Mouse (Mus musculus) liver, embryonic 11.5 days (tissue): Measurements from ENCODE around the gene Gxylt2. TPM values are rescaled to one million over a fixed set of nuclear protein-coding genes. Genes with fewer than 3 reads are reported as not detected.

Experiments used
- ATAC-seq: fragments of 200-750 bp; cut with Nextera tagmentation; replicated peaks from 2 replicates; pipeline ENCODE4 v1.8.0; 2017; ENCODE audit warnings: moderate number of reproducible peaks, mild to moderate bottlenecking, moderate TSS enrichment, moderate library complexity; ENCODE audit not compliant: low FRiP score
- DNase-seq: peaks from one replicate; pipeline ENCODE4 v3.0.0-alpha.2; 2017; ENCODE audit warnings: low spot score
- H3K27ac ChIP-seq: fragments of 300-500 bp; sonication (generic); 2 replicates; pipeline ENCODE4 v1.5.1; 2014; ENCODE audit warnings: mild to moderate bottlenecking, low read depth, low read length, control low read depth
- H3K27me3 ChIP-seq: fragments of 300-500 bp; sonication (generic); replicated peaks from 2 replicates; pipeline ENCODE4 v1.6.1; 2014; ENCODE audit warnings: low read length, mixed read lengths; ENCODE audit not compliant: control insufficient read depth, insufficient read depth
- H3K36me3 ChIP-seq: fragments of 300-500 bp; sonication (generic); 2 replicates; pipeline ENCODE4 v1.6.1; 2014; ENCODE audit warnings: mild to moderate bottlenecking, low read length, moderate library complexity, mixed read lengths; ENCODE audit not compliant: control insufficient read depth, insufficient read depth
- H3K4me1 ChIP-seq: fragments of 300-500 bp; sonication (generic); replicated peaks from 2 replicates; pipeline ENCODE4 v1.6.1; 2014; ENCODE audit warnings: low read length, mixed read lengths; ENCODE audit not compliant: control insufficient read depth, insufficient read depth
- H3K4me2 ChIP-seq: fragments of 300-500 bp; sonication (generic); 2 replicates; pipeline ENCODE4 v1.6.1; 2014; ENCODE audit warnings: mild to moderate bottlenecking, control low read depth, moderate library complexity
- H3K4me3 ChIP-seq: fragments of 300-500 bp; sonication (generic); 2 replicates; pipeline ENCODE4 v1.5.1; 2014; ENCODE audit warnings: low read depth, low read length, control low read depth
- H3K9ac ChIP-seq: fragments of 300-500 bp; sonication (generic); 2 replicates; pipeline ENCODE4 v1.6.1; 2014; ENCODE audit warnings: low read depth, low read length, control low read depth
- H3K9me3 ChIP-seq: fragments of 300-500 bp; sonication (generic); 2 replicates; pipeline ENCODE4 v1.6.1; 2016; ENCODE audit warnings: low read length, inconsistent platforms, mixed read lengths; ENCODE audit not compliant: control insufficient read depth
- WGBS: fragments of 180-500 bp; shearing (Covaris S2); extraction: QIAGEN DNeasy Blood & Tissue Kit; methylation state at CpG from one replicate; pipeline ENCODE4 v1.1.7; 2014; 5-methylcytosine and 5-hydroxymethylcytosine counted together
- polyA plus RNA-seq: library from polyadenylated mRNA; unstranded; fragments of >200 nt; fragmentation: Nextera tagmentation; extraction: Ambion mirVana; gene quantifications from 2 replicates; pipeline ENCODE4 v1.2.1, GENCODE M21; 2014

Gene Gxylt2
- polyA plus RNA-seq, 1 experiment from 2014 or later = 0.96 TPM

DNA sequence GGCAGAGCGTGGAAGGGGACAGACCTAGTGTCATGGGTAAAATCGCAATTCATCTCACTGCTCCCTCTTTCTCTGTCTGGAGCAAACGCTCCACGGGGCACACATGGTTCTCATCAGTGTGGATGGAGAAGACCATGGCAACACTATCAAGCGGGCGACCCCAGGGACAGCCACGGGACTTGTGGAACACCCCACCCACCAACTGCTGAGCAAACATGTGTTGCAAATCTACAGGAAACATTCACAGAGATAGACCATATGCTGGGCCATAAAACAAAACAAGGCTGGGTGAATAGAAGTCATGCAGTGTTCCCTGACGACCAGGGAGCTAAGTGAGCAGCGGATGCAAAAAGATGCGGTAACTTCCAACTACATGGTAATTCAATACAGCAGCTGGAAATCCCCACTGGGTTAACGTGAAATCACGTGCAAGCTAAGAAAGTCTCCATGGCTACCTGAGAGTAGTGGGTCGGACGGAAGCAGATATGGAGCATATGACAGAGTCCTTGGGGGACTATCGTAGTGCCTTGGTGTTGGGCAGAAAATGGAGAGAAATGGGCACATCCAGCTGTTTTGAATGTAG is 71.5 kb downstream of the Gxylt2 start:
- H3K9ac ChIP-seq = no peak overlapping the region
- no peaks in the 10 kb centered on the region for H3K4me1 ChIP-seq
- no peaks in the 10 kb centered on the region for H3K36me3 ChIP-seq
- no peak overlapping the region for H3K4me2 ChIP-seq
- H3K9me3 ChIP-seq = no peaks in the 10 kb centered on the region
- H3K4me3 ChIP-seq = no peak overlapping the region
- 76% methylated on average over 15 of the region's 15 CpGs for WGBS
- H3K27ac ChIP-seq = no peak overlapping the region
- DNase-seq = no peak
- ATAC-seq = no peak
- no peaks in the 10 kb centered on the region for H3K27me3 ChIP-seq

DNA sequence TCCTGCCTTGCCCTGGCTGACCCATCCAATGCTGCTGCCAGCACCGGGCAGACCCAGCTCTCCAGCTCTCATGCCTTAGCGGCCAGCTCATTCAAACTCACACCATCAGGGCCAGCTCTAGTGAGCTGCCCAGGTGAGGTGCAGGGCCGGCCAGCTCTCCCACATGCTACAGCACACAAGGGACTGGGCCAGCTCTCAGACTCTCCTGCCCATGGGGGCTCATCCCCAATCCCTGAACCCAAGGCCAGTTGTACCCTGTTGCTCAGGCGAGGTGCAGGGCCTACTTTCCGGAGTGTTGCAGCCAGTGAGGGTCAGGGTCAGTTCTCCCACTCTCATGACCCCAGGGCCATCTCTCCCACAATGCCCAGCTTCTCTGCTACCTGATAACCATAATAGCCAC is 74.1 kb downstream of the Gxylt2 start:
- no peaks in the 10 kb centered on the region for H3K9me3 ChIP-seq
- H3K36me3 ChIP-seq = no peaks in the 10 kb centered on the region
- H3K27ac ChIP-seq = no peak overlapping the region
- H3K4me3 ChIP-seq = no peak overlapping the region
- no peaks in the 10 kb centered on the region for H3K4me1 ChIP-seq
- H3K9ac ChIP-seq = no peak overlapping the region
- WGBS = 77% methylated on average over 5 of the region's 5 CpGs
- DNase-seq = no peak
- no peaks in the 10 kb centered on the region for H3K27me3 ChIP-seq
- H3K4me2 ChIP-seq = no peak overlapping the region
- no peak for ATAC-seq

GRCm38 (mm10) chr6:100780421-100780820 is 75.9 kb downstream of the Gxylt2 start:
- H3K9me3 ChIP-seq = no peaks in the 10 kb centered on the region
- DNase-seq (no peak), ATAC-seq (no peak)
- 43% methylated on average over 4 of the region's 4 CpGs for WGBS
- no peaks in the 10 kb centered on the region for H3K27me3 ChIP-seq
- no peaks in the 10 kb centered on the region for H3K4me1 ChIP-seq
- no peak overlapping the region for H3K27ac ChIP-seq
- H3K36me3 ChIP-seq = no peaks in the 10 kb centered on the region
- no peak overlapping the region for H3K4me3 ChIP-seq
- no peak overlapping the region for H3K4me2 ChIP-seq
- no peak overlapping the region for H3K9ac ChIP-seq

- 85% methylated on average over 6 of the region's 6 CpGs for WGBS
- no peak overlapping the region for H3K4me3 ChIP-seq
- no peak overlapping the region for H3K4me2 ChIP-seq
- no peaks in the 10 kb centered on the region for H3K27me3 ChIP-seq
- no peaks in the 10 kb centered on the region for H3K36me3 ChIP-seq
- H3K4me1 ChIP-seq = no peaks in the 10 kb centered on the region
- ATAC-seq (no peak), DNase-seq (no peak)
- no peak overlapping the region for H3K27ac ChIP-seq
- H3K9ac ChIP-seq = no peak overlapping the region
- no peaks in the 10 kb centered on the region for H3K9me3 ChIP-seq
These were observed 77.1 kb downstream of the Gxylt2 start for GRCm38 (mm10) chr6:100781644-100782043.

GRCm38 (mm10) chr6:100787726-100788125 is 83.2 kb downstream of the Gxylt2 start:
- H3K4me2 ChIP-seq = no peak overlapping the region
- no peak overlapping the region for H3K27ac ChIP-seq
- H3K9me3 ChIP-seq = no peaks in the 10 kb centered on the region
- ATAC-seq (no peak), DNase-seq (no peak)
- no peaks in the 10 kb centered on the region for H3K27me3 ChIP-seq
- 72% methylated on average over 1 of the region's 1 CpGs for WGBS
- no peak overlapping the region for H3K9ac ChIP-seq
- no peaks in the 10 kb centered on the region for H3K4me1 ChIP-seq
- no peak overlapping the region for H3K4me3 ChIP-seq
- H3K36me3 ChIP-seq = no peaks in the 10 kb centered on the region

- H3K9ac ChIP-seq = no peak overlapping the region
- WGBS = 100% methylated on average over 1 of the region's 1 CpGs
- ATAC-seq (no peak), DNase-seq (no peak)
- H3K4me2 ChIP-seq = no peak overlapping the region
- no peak overlapping the region for H3K27ac ChIP-seq
- H3K4me1 ChIP-seq = no peaks in the 10 kb centered on the region
- H3K27me3 ChIP-seq = no peaks in the 10 kb centered on the region
- no peaks in the 10 kb centered on the region for H3K36me3 ChIP-seq
- no peaks in the 10 kb centered on the region for H3K9me3 ChIP-seq
- H3K4me3 ChIP-seq = no peak overlapping the region
These were observed 84.6 kb downstream of the Gxylt2 start for GRCm38 (mm10) chr6:100789161-100789560.

- no peaks in the 10 kb centered on the region for H3K4me1 ChIP-seq
- H3K4me3 ChIP-seq = no peak overlapping the region
- no peaks in the 10 kb centered on the region for H3K9me3 ChIP-seq
- H3K36me3 ChIP-seq = no peaks in the 10 kb centered on the region
- no peak for DNase-seq
- H3K27ac ChIP-seq = no peak overlapping the region
- 67% methylated on average over 3 of the region's 3 CpGs for WGBS
- H3K27me3 ChIP-seq = no peaks in the 10 kb centered on the region
- no peak for ATAC-seq
- H3K4me2 ChIP-seq = no peak overlapping the region
- no peak overlapping the region for H3K9ac ChIP-seq
These were observed 87.6 kb downstream of the Gxylt2 start for GRCm38 (mm10) chr6:100792055-100792659.

DNA sequence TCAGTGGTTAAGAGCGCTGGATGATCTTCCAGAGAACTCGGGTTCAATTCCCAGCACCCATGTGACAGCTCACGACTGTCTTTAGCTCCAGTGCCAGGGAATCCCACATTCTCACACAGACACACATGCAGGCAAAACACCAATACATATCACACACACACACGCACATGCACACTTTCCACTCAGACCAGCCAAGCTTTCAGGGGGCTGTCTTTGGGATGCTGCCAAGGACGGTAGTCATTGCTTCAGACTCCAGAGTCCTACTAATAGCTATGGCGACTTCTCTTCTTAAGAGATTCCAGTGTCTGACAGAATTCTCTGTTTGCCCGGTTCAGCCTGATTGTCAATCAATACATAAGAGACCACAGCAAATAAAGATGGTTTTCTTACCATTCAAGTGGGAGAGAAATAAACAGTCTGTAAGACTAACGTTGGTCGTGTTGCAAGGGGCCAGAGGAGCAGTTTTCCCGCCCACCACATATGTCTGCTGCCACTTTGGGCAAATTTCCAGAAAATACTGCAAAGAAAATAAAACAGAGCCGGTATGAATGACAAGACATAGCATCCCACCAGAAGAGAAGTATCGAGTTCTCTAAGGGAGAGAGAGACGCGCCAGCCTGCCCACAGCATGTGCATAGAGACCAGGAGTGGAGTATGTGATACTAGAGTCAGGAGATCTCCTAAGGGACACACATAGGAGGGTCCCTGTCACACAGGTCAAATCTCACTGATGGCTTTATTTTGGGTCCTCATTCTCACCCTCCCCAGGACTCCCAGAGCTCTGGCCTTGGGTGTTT is 88.6 kb downstream of the Gxylt2 start:
- H3K36me3 ChIP-seq = no peaks in the 10 kb centered on the region
- no peaks in the 10 kb centered on the region for H3K9me3 ChIP-seq
- no peaks in the 10 kb centered on the region for H3K4me1 ChIP-seq
- no peak for ATAC-seq
- no peak overlapping the region for H3K4me2 ChIP-seq
- no peak for DNase-seq
- H3K4me3 ChIP-seq = no peak overlapping the region
- H3K27me3 ChIP-seq = no peaks in the 10 kb centered on the region
- no peak overlapping the region for H3K9ac ChIP-seq
- no peak overlapping the region for H3K27ac ChIP-seq
- 83% methylated on average over 14 of the region's 14 CpGs for WGBS

DNA sequence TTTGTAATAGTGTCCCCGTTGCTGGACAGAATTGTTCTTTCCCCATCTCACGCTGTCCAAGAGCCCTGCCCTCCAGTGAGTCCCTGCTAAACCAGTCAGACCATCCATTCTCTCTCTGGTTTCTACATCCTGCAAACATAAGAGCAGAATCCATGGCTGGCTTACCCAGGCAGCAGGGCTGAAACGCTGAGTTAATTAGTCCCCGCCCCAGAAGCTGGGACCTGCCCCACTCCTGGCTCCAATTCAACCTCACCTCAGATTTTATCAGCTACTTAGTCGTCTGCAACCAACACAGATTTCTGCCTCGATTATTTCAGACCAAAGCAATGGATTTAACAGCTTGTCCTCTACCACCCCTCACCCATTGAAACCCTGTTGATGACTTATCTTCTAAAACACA is 91.3 kb downstream of the Gxylt2 start:
- Histone ChIP-seq H3K9me3 (no peaks in the 10 kb centered on the region), H3K36me3 (no peaks in the 10 kb centered on the region), H3K4me3 (no peak overlapping the region), H3K27me3 (no peaks in the 10 kb centered on the region), H3K4me2 (no peak overlapping the region), H3K9ac (no peak overlapping the region), H3K4me1 (no peaks in the 10 kb centered on the region), H3K27ac (no peak overlapping the region)
- ATAC-seq (no peak), DNase-seq (no peak)
- WGBS = 44% methylated on average over 6 of the region's 6 CpGs
